ENCODE assay signal across 30 mouse cellular contexts in genomic region chr2:10236554-10236953, GRCm38 (mm10).
DNase-seq lines count a peak whose midpoint lies in the region; ATAC-seq and TF ChIP-seq lines count a peak whose summit lies in the region.
"Had no signal": no experiment of that assay in that cellular context is flagged by ENCODE, and none has a peak within 500 bp of the region (broad histone marks: within the 10 kb centered on the region; RNA-seq: fewer than 3 reads in every experiment).

No protein-coding gene starts in this region.

- ATAC-seq in liver, embryonic 14.5 days (ENCODE audit: insufficient read depth) = no peak
- ATAC-seq: forebrain, embryonic 15.5 days; hindbrain, embryonic 16.5 days; intestine, embryonic 15.5 days; Patski had no signal

- peak; percentile 7; the same call in 1 of the 2 replicates for TF ChIP-seq CTCF in liver, embryonic 14.5 days (IDR thresholded peaks at IDR 0.05; ENCODE audit: low read depth)

- H3K4me2 ChIP-seq in liver, embryonic 14.5 days (ENCODE audit: low read depth) = no peak overlapping the region
- H3K4me2 ChIP-seq: embryonic facial prominence, embryonic 13.5 days; forebrain, embryonic 12.5 days; forebrain, embryonic 15.5 days; heart, embryonic 12.5 days; heart, embryonic 15.5 days; hindbrain, embryonic 13.5 days; intestine, embryonic 15.5 days had no signal

- DNase-seq in liver, embryonic 14.5 days (ENCODE audit: low read depth in 3 of 3, low spot score in 3 of 3) = no peak
- DNase-seq in liver (no peak), ES-CJ7 (ENCODE audit: low read depth, low spot score) (peak; percentile 15), ZHBTc4 (ENCODE audit: low read depth, low spot score) (peak; percentile 39)
- DNase-seq in embryo, embryonic 11 days = no peak
- no peak for DNase-seq in cerebellum, adult 9-10 months
- DNase-seq: adrenal gland, postnatal 10 days; adrenal gland, postnatal 36 days; B cell, adult 2 months; cerebellum, adult 18-20 months; cerebellum, adult 9-11 months; cerebellum, postnatal 25 days; gastrocnemius, postnatal 25 days; heart, adult 18-20 months; heart, postnatal 10 days; heart, postnatal 36 days had no signal

- WGBS in liver, embryonic 14.5 days (ENCODE audit: insufficient replicate concordance) = 58% methylated on average over 2 of the region's 2 CpGs

- no peaks in the 10 kb centered on the region for H3K27me3 ChIP-seq in liver, embryonic 14.5 days (ENCODE audit: control insufficient read depth, insufficient read depth, low read length)
- H3K27me3 ChIP-seq: CH12.LX; embryonic facial prominence, embryonic 13.5 days; forebrain, embryonic 12.5 days; forebrain, embryonic 15.5 days; heart, embryonic 12.5 days; heart, embryonic 15.5 days; hindbrain, embryonic 13.5 days; intestine, embryonic 15.5 days; Patski had no signal

- H3K4me1 ChIP-seq in liver, embryonic 14.5 days (replicated peaks; ENCODE audit: control insufficient read depth in 2 of 2, insufficient read depth in 2 of 2, low read length in 1 of 2) = no peaks in the 10 kb centered on the region
- H3K4me1 ChIP-seq: embryonic facial prominence, embryonic 10.5 days; embryonic facial prominence, embryonic 13.5 days; forebrain, embryonic 12.5 days; forebrain, embryonic 15.5 days; heart, embryonic 12.5 days; heart, embryonic 15.5 days; hindbrain, embryonic 10.5 days; hindbrain, embryonic 13.5 days; intestine, embryonic 15.5 days had no signal

- no peaks in the 10 kb centered on the region for H3K9me3 ChIP-seq in liver, embryonic 14.5 days (ENCODE audit: control insufficient read depth, low read length)
- H3K9me3 ChIP-seq: embryonic facial prominence, embryonic 10.5 days; embryonic facial prominence, embryonic 13.5 days; forebrain, embryonic 12.5 days; forebrain, embryonic 15.5 days; G1E; heart, embryonic 12.5 days; heart, embryonic 15.5 days; hindbrain, embryonic 10.5 days; hindbrain, embryonic 13.5 days; intestine, embryonic 15.5 days had no signal

- no peak overlapping the region for H3K4me3 ChIP-seq in liver, embryonic 14.5 days (ENCODE audit: insufficient read depth in 1 of 2, low read depth in 2 of 2, low read length in 2 of 2)
- H3K4me3 ChIP-seq: embryonic facial prominence, embryonic 10.5 days; embryonic facial prominence, embryonic 13.5 days; erythroblast, embryonic 14.5 days; forebrain, embryonic 12.5 days; forebrain, embryonic 15.5 days; heart, embryonic 12.5 days; heart, embryonic 15.5 days; hindbrain, embryonic 10.5 days; hindbrain, embryonic 13.5 days; intestine, embryonic 15.5 days had no signal

- no peak overlapping the region for H3K9ac ChIP-seq in liver, embryonic 14.5 days (replicated peaks)
- H3K9ac ChIP-seq: embryonic facial prominence, embryonic 13.5 days; forebrain, embryonic 12.5 days; forebrain, embryonic 15.5 days; heart, embryonic 12.5 days; heart, embryonic 15.5 days; hindbrain, embryonic 13.5 days; intestine, embryonic 15.5 days had no signal

- no peaks in the 10 kb centered on the region for H3K36me3 ChIP-seq in liver, embryonic 14.5 days (replicated peaks; ENCODE audit: control insufficient read depth, insufficient read depth, low read depth)
- H3K36me3 ChIP-seq: embryonic facial prominence, embryonic 13.5 days; forebrain, embryonic 12.5 days; forebrain, embryonic 15.5 days; G1E; heart, embryonic 12.5 days; heart, embryonic 15.5 days; hindbrain, embryonic 13.5 days; intestine, embryonic 15.5 days had no signal

- H3K27ac ChIP-seq in liver, embryonic 14.5 days = no peak overlapping the region
- H3K27ac ChIP-seq: embryonic facial prominence, embryonic 10.5 days; embryonic facial prominence, embryonic 13.5 days; forebrain, embryonic 12.5 days; forebrain, embryonic 15.5 days; heart, embryonic 15.5 days; hindbrain, embryonic 10.5 days; hindbrain, embryonic 13.5 days; intestine, embryonic 15.5 days had no signal

- no peak for TF ChIP-seq EP300 in liver, embryonic 14.5 days (IDR thresholded peaks at IDR 0.05; ENCODE audit: low read depth)

Comparison
In these comparisons a context has a peak if more than half of its experiments do, and no peak if none do; other contexts are left out.
1. DNase-seq: peak in ES-CJ7 (single experiment) and ZHBTc4 (single experiment); none in liver, embryonic 14.5 days (0 of 3), liver (single experiment), embryo, embryonic 11 days (single experiment) and cerebellum, adult 9-10 months (single experiment).